Mouse (Mus musculus) embryonic facial prominence, embryonic 13.5 days (tissue): ENCODE data around the gene Ptges2. TPM values are rescaled to one million over a fixed set of nuclear protein-coding genes. Genes with fewer than 3 reads are reported as not detected.
A peak's percentile ranks its signal among the peaks of the same experiment; 100 is the strongest.

ENCODE experiments used
- ATAC-seq: fragments of 200-750 bp; cut with Nextera tagmentation; 2 replicates; pipeline ENCODE4 v1.8.0; 2017; ENCODE audit warnings: low read depth; ENCODE audit not compliant: insufficient number of reproducible peaks, insufficient read depth, low FRiP score, low TSS enrichment
- H3K27ac ChIP-seq: fragments of 300-500 bp; sonication (generic); 2 replicates; pipeline ENCODE4 v1.5.1; 2015; ENCODE audit warnings: moderate library complexity, mild to moderate bottlenecking, inconsistent platforms
- H3K27me3 ChIP-seq: fragments of 300-500 bp; sonication (generic); 2 replicates; pipeline ENCODE4 v1.6.1; 2015; ENCODE audit warnings: mild to moderate bottlenecking, inconsistent platforms
- H3K36me3 ChIP-seq: fragments of 300-500 bp; sonication (generic); 2 replicates; pipeline ENCODE4 v1.6.1; 2015; ENCODE audit warnings: mild to moderate bottlenecking, inconsistent platforms
- H3K4me1 ChIP-seq: fragments of 300-500 bp; sonication (generic); 2 replicates; pipeline ENCODE4 v1.6.1; 2015; ENCODE audit warnings: inconsistent platforms
- H3K4me2 ChIP-seq: fragments of 300-500 bp; sonication (generic); 2 replicates; pipeline ENCODE4 v1.6.1; 2015; ENCODE audit warnings: moderate library complexity, mild to moderate bottlenecking, inconsistent platforms
- H3K4me3 ChIP-seq: fragments of 300-500 bp; sonication (generic); 2 replicates; pipeline ENCODE4 v1.5.1; 2015; ENCODE audit warnings: mild to moderate bottlenecking, inconsistent platforms
- H3K9ac ChIP-seq: fragments of 300-500 bp; sonication (generic); 2 replicates; pipeline ENCODE4 v1.6.1; 2015; ENCODE audit warnings: mild to moderate bottlenecking, inconsistent platforms
- H3K9me3 ChIP-seq: fragments of 300-500 bp; sonication (generic); 2 replicates; pipeline ENCODE4 v1.6.1; 2016; ENCODE audit warnings: inconsistent platforms
- WGBS: fragments of 180-500 bp; shearing (Covaris S2); methylation state at CpG from one replicate; pipeline ENCODE4 v1.1.7; 2015; ENCODE audit warnings: mixed read lengths; 5-methylcytosine and 5-hydroxymethylcytosine counted together
- polyA plus RNA-seq: library from polyadenylated mRNA; unstranded; fragments of >200 nt; fragmentation: Nextera tagmentation; extraction: Ambion mirVana; gene quantifications from 2 replicates; pipeline ENCODE4 v1.2.1, GENCODE M21; 2015

Ptges2 gene
- polyA plus RNA-seq, 1 experiment from 2014 or later: 30.4 TPM

DNA sequence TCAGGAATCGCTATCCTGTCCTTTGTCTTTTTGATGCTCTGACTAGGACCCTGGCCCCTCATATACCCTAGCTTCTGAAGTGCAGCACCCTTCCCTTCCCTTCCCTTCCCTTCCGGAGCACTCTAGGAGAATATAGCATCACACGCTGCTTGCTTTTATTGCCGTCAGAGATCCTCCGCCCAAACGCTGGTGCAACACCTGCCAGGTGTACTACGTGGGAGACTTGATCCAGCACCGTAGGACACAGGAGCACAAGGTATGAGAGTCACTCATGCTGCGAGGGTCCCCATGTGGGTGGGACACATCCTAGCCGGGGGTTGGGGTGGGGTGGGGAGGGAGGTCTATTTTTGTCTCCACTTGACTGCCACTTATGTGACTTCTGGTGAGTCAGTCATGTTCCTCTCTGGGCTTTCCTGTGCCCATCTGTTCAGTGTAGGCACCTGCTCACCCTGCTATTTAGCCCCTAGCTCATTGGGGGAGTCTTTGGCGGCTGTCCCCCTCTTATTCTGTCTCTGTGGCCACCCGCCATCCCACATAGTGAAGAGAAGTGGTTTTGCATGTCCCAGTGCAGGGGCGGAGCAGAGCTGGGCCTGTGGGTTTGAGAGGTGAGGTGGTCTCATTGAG lies 20.3 kb upstream of the Ptges2 start:
- peaks cover 90% of the 10 kb centered on the region for H3K36me3 ChIP-seq
- H3K9ac ChIP-seq: no peak overlapping the region
- no peak for ATAC-seq
- no peaks in the 10 kb centered on the region for H3K9me3 ChIP-seq
- no peak overlapping the region for H3K4me2 ChIP-seq
- H3K27me3 ChIP-seq: no peaks in the 10 kb centered on the region
- WGBS: 90% methylated on average over 13 of the region's 13 CpGs
- H3K4me1 ChIP-seq: no peaks in the 10 kb centered on the region
- H3K27ac ChIP-seq: no peak overlapping the region
- H3K4me3 ChIP-seq: no peak overlapping the region

DNA sequence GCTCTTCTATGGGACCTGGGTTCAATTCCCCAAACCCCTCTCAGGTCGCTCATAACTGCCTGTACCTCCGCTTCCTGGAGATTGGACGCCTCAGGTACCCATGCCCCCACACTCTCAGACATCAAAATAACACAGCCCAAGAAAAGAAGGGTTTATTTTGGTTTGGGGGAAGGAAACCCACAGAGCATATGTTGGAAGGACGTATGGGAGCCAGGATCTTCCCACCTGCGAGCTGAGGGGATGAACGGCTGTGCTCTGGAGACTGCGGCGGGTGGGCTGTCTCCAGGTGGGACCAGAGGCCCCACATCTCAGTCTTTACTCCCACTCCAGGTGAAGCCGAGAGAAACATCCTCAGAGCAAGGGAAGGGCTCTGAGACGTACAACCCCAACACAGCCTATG lies 18.7 kb upstream of the Ptges2 start:
- H3K4me3 ChIP-seq: no peak overlapping the region
- no peak overlapping the region for H3K4me2 ChIP-seq
- no peak for ATAC-seq
- no peaks in the 10 kb centered on the region for H3K27me3 ChIP-seq
- H3K36me3 ChIP-seq: peaks cover 74% of the 10 kb centered on the region
- peaks cover 8% of the 10 kb centered on the region for H3K4me1 ChIP-seq
- H3K9me3 ChIP-seq: no peaks in the 10 kb centered on the region
- WGBS: 95% methylated on average over 10 of the region's 10 CpGs
- no peak overlapping the region for H3K27ac ChIP-seq
- no peak overlapping the region for H3K9ac ChIP-seq

GRCm38 (mm10) chr2:32380001-32380500 lies 15.6 kb upstream of the Ptges2 start:
- Histone ChIP-seq H3K27ac (no peak overlapping the region), H3K9me3 (no peaks in the 10 kb centered on the region), H3K9ac (no peak overlapping the region), H3K4me3 (no peak overlapping the region), H3K27me3 (no peaks in the 10 kb centered on the region), H3K4me1 (peaks cover 13% of the 10 kb centered on the region), H3K36me3 (peaks cover 47% of the 10 kb centered on the region), H3K4me2 (no peak overlapping the region)
- ATAC-seq: no peak
- WGBS: 90% methylated on average over 7 of the region's 7 CpGs

DNA sequence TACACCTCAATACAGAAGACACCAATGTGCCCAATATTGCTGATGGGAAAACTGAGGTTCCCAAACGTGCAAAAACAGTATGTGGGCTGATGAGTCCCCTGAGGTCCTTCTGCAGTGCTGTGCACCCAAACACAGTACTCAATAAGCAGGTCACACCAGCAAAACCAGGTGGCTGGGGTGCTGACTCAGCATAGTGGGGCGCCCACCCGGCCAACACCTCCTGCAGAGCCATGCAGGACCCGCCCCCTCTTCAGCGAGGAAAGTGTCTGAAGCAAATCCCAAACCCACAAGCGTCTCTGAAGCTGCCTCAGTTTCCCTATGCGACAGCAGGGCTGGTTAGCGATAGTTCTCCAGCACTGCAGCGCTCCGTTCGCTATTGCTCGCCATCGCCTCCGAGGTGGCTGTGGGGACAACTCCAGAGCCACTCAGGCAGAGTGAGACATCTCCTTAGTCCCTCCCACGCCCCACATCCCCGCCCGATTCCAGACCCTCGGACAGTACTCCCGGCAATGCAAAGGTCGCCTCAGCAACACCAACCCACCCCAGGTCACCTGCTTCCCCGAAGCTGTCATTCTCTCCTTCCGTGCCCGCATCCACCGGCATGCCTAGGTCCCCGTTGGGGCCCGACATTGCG lies 14.4 kb upstream of the Ptges2 start:
- no peak for ATAC-seq
- H3K4me2 ChIP-seq: peak overlapping the region; percentile 97
- H3K36me3 ChIP-seq: peaks cover 35% of the 10 kb centered on the region
- no peak overlapping the region for H3K27ac ChIP-seq
- no peaks in the 10 kb centered on the region for H3K9me3 ChIP-seq
- WGBS: 1% methylated on average over 27 of the region's 27 CpGs
- H3K4me3 ChIP-seq: peak overlapping the region; percentile 69
- peak overlapping the region; percentile 73 for H3K9ac ChIP-seq
- H3K27me3 ChIP-seq: no peaks in the 10 kb centered on the region
- peaks cover 13% of the 10 kb centered on the region for H3K4me1 ChIP-seq

DNA sequence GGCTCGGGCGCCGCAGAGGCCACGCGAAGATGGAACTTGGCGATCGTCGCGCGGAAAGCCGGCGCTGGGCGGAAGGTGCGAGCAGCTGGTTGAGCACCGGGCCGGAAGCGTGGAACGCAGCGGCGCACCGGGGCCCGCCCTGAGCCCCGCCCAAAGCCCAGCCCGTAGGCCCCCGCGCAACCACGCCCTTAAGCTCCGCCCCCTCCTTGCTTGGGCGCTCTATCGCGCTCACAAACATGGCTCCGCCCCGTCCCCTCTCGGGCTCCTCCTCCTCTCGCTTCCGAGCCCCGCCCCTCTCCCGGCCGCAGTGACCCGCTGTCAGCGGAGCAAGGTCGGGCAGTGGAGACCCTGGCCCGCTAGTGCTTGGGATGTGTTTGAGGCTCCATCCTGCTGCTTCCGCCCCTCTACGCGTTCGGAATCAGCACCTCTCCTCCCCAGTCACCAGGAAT lies 13.9 kb upstream of the Ptges2 start, which contains the start of gene 1110008P14Rik:
TSS of gene 1110008P14Rik (minus strand) at position 164 of the 449 bp plus-strand sequence.
- Histone ChIP-seq H3K4me3 (peak within 1 kb of the TSS; percentile 69), H3K27ac (no peak within 1 kb of the TSS), H3K4me1 (peaks cover 16% of the 10 kb centered on the region), H3K9ac (peak within 1 kb of the TSS; percentile 73), H3K27me3 (no peaks in the 10 kb centered on the region), H3K4me2 (peak within 1 kb of the TSS; percentile 97), H3K36me3 (peaks cover 29% of the 10 kb centered on the region), H3K9me3 (no peaks in the 10 kb centered on the region)
- WGBS: under 1% methylated on average over 44 of the region's 47 CpGs
- peak; percentile 82 for ATAC-seq

DNA sequence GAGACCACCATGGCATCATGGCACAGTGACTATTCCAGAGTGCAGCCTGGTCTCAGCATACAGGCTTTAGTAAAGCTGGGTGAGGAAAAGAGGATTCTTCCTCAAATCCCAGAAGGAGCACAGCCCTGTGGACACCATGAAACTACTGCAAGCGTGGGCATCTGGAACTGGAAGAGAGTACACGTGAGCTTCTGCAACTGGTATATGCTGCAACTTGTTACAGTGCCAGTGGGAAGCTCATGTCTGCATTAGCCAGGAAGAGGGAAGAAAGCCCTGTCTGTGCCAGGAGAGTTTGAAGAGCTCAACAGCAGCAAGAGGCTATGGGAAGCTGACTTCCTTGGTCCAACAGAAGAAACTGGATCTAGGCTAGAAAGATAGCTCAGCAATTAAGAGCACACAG lies 13.0 kb upstream of the Ptges2 start:
- ATAC-seq: no peak
- 83% methylated on average over 2 of the region's 2 CpGs for WGBS
- 0 out of 2 replicates have a peak overlapping the region, but pooled peaks have one; percentile 69 for H3K4me3 ChIP-seq
- 0 out of 2 replicates have a peak overlapping the region, but pooled peaks have one; percentile 73 for H3K9ac ChIP-seq
- no peaks in the 10 kb centered on the region for H3K27me3 ChIP-seq
- peaks cover 20% of the 10 kb centered on the region for H3K36me3 ChIP-seq
- no peak overlapping the region for H3K4me2 ChIP-seq
- peaks cover 16% of the 10 kb centered on the region for H3K4me1 ChIP-seq
- H3K27ac ChIP-seq: no peak overlapping the region
- no peaks in the 10 kb centered on the region for H3K9me3 ChIP-seq

GRCm38 (mm10) chr2:32387706-32388490 lies 7.8 kb upstream of the Ptges2 start, which contains the start of gene Lcn2:
TSS of gene Lcn2 (minus strand) at chr2:32388252.
- H3K9ac ChIP-seq: peak within 1 kb of the TSS; percentile 32; the same call in 1 of the 2 replicates
- WGBS: 64% methylated on average over 5 of the region's 5 CpGs
- no peak within 1 kb of the TSS for H3K27ac ChIP-seq
- H3K4me3 ChIP-seq: no peak within 1 kb of the TSS
- no peaks in the 10 kb centered on the region for H3K9me3 ChIP-seq
- H3K36me3 ChIP-seq: no peaks in the 10 kb centered on the region
- no peak for ATAC-seq
- H3K27me3 ChIP-seq: no peaks in the 10 kb centered on the region
- H3K4me2 ChIP-seq: no peak within 1 kb of the TSS
- H3K4me1 ChIP-seq: peaks cover 7% of the 10 kb centered on the region; the same call in 1 of the 2 replicates

DNA sequence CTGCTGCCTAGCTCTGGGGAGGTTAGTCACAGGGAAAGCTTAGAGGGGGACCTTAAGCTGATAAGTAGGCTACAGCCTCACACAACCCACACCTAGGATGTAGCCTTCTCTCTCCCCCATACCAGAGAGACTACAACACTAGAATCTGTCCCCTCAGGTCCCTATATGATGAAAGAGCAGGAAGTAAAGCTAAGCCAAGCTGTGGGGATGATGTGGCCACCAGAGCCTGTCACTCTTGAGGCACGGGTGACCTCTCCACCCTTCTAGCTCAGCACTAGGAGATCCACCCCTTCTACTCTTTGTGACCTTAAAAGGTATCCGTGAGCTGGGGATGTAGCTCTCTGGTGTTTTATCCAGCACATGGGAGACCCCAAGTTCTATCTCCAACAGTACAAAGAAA lies 6.5 kb upstream of the Ptges2 start:
- Histone ChIP-seq H3K9ac (no peak overlapping the region), H3K27me3 (no peaks in the 10 kb centered on the region), H3K36me3 (no peaks in the 10 kb centered on the region), H3K4me2 (no peak overlapping the region), H3K9me3 (no peaks in the 10 kb centered on the region), H3K4me3 (no peak overlapping the region), H3K27ac (no peak overlapping the region), H3K4me1 (peaks cover 7% of the 10 kb centered on the region; the same call in 1 of the 2 replicates)
- WGBS: 64% methylated on average over 2 of the region's 2 CpGs
- ATAC-seq: no peak

DNA sequence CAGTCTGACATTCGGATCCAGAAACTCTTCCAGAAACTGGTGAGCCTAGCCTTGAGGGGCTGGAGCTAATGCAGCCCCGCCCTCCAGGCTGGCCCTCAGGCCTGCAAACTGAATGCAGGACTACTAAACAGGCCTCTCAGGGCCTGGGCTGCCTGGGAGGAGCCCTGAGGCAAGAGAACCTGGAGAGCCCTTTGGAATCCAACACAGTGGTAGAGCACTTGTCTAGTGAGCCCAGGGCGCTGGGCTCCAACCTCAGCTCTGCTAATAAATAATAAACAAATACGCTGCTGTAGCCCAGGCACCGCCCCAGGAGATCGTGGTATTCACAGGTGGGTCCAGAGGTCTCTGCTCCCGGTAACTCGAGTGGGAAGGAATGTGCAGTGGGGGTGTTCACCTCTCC lies 4.8 kb upstream of the Ptges2 start:
- Histone ChIP-seq H3K27me3 (no peaks in the 10 kb centered on the region), H3K36me3 (no peaks in the 10 kb centered on the region), H3K9ac (0 out of 2 replicates have a peak overlapping the region, but pooled peaks have one; percentile 32), H3K9me3 (no peaks in the 10 kb centered on the region), H3K4me3 (no peak overlapping the region), H3K4me2 (no peak overlapping the region), H3K27ac (no peak overlapping the region), H3K4me1 (peaks cover 12% of the 10 kb centered on the region; the same call in 1 of the 2 replicates)
- ATAC-seq: no peak
- 60% methylated on average over 8 of the region's 8 CpGs for WGBS

DNA sequence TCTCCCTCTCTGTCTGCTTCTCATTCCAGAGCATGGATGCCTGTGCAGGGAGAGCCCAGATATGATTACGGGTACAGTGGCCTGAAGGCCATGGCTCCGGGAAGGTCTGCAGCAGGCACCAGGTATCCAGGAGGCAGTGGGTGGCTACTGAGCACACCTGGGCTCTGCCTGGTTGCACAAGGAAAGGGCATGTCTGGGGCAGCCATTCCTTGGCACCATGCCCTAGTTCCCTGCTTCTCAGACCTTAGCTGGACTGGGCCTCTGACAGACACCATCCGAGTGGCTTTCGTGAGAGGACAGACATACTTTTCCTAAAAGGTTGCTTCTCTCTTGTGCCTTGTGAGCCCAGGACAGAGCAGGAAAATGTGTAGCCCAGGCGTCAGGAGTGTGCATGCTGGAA lies 3.6 kb upstream of the Ptges2 start:
- Histone ChIP-seq H3K36me3 (no peaks in the 10 kb centered on the region), H3K27ac (no peak overlapping the region), H3K9ac (0 out of 2 replicates have a peak overlapping the region, but pooled peaks have one; percentile 32), H3K9me3 (no peaks in the 10 kb centered on the region), H3K27me3 (no peaks in the 10 kb centered on the region), H3K4me1 (peaks cover 13% of the 10 kb centered on the region), H3K4me2 (no peak overlapping the region), H3K4me3 (no peak overlapping the region)
- 83% methylated on average over 5 of the region's 5 CpGs for WGBS
- ATAC-seq: no peak

DNA sequence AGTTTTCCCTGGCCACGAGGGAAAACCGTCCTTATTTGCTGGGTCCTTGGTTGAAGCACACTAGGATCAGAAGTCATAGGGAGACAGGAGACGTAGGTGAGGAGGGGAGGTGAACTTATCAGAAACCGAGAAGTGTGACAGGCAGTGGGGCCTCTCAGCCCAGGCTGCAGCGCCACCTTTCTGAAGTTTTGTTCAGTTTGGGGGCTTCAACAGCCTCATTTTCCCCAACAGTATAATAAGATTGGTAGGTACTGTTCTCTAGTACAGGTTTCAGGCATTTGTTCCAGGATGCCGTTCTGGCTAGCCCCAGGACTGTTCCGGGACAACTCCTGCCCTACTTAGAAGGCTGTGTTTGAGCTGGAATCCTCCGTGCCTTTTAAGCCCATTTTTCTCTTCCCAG lies 723 bp upstream of the Ptges2 start:
- peaks cover 21% of the 10 kb centered on the region for H3K4me1 ChIP-seq
- peak overlapping the region; percentile 86 for H3K9ac ChIP-seq
- WGBS: 4% methylated on average over 8 of the region's 8 CpGs
- H3K27ac ChIP-seq: peak overlapping the region; percentile 87
- H3K9me3 ChIP-seq: no peaks in the 10 kb centered on the region
- peak overlapping the region; percentile 95 for H3K4me2 ChIP-seq
- H3K36me3 ChIP-seq: peaks cover 8% of the 10 kb centered on the region
- peak overlapping the region; percentile 97 for H3K4me3 ChIP-seq
- H3K27me3 ChIP-seq: no peaks in the 10 kb centered on the region
- ATAC-seq: no peak
